Mouse (Mus musculus): ENCODE measurements around the gene Ceacam16. TPM values are rescaled to one million over a fixed set of nuclear protein-coding genes. Genes with fewer than 3 reads are reported as not detected.

Ceacam16 gene
- polyA plus RNA-seq, 1 experiment from 2014 or later, result not detected

- peaks cover 19% of the 10 kb centered on the region for H3K27me3 ChIP-seq (ENCODE audit: control insufficient read depth, insufficient read depth, low read length)
- 0 out of 2 replicates have a peak overlapping the region, but pooled peaks have one; percentile 28 for H3K9ac ChIP-seq (ENCODE audit: low read length)
- 6% methylated on average over 15 of the region's 15 CpGs for WGBS
- ATAC-seq (ENCODE audit: insufficient number of reproducible peaks, low FRiP score, low TSS enrichment, low read depth) (peak; percentile 29; the same call in 1 of the 2 replicates), DNase-seq (ENCODE audit: low spot score) (peak; percentile 60)
- peak overlapping the region; percentile 10; the same call in 1 of the 2 replicates for H3K4me3 ChIP-seq (ENCODE audit: low read depth, low read length)
- H3K27ac ChIP-seq (replicated peaks; ENCODE audit: low read depth, low read length), result no peak overlapping the region; the same call in 1 of the 2 replicates
- no peaks in the 10 kb centered on the region for H3K36me3 ChIP-seq (ENCODE audit: control insufficient read depth, insufficient read depth, low read length)
- peak overlapping the region; percentile 64 for H3K4me2 ChIP-seq (ENCODE audit: low read depth, severe bottlenecking)
- no peaks in the 10 kb centered on the region; the same call in 1 of the 2 replicates for H3K9me3 ChIP-seq (ENCODE audit: control insufficient read depth, low read length)
- peaks cover 18% of the 10 kb centered on the region for H3K4me1 ChIP-seq (ENCODE audit: control insufficient read depth, insufficient read depth, low read length)
Measured at GRCm38 (mm10) chr7:19817382-19818105, 43.6 kb downstream of the Ceacam16 start.

GRCm38 (mm10) chr7:19816224-19816771, 44.8 kb downstream of the Ceacam16 start:
- H3K27ac ChIP-seq (replicated peaks; ENCODE audit: low read depth, low read length), result no peak overlapping the region
- H3K27me3 ChIP-seq (ENCODE audit: control insufficient read depth, insufficient read depth, low read length), result peaks cover 18% of the 10 kb centered on the region
- peak; percentile 28; the same call in 1 of the 2 replicates for ATAC-seq (ENCODE audit: insufficient number of reproducible peaks, low FRiP score, low TSS enrichment, low read depth)
- peak overlapping the region; percentile 64 for H3K4me2 ChIP-seq (ENCODE audit: low read depth, severe bottlenecking)
- H3K36me3 ChIP-seq (ENCODE audit: control insufficient read depth, insufficient read depth, low read length), result no peaks in the 10 kb centered on the region
- H3K9ac ChIP-seq (ENCODE audit: low read length), result peak overlapping the region; percentile 53
- peaks cover 14% of the 10 kb centered on the region for H3K4me1 ChIP-seq (ENCODE audit: control insufficient read depth, insufficient read depth, low read length)
- peak overlapping the region; percentile 30 for H3K4me3 ChIP-seq (ENCODE audit: low read depth, low read length)
- no peaks in the 10 kb centered on the region; the same call in 1 of the 2 replicates for H3K9me3 ChIP-seq (ENCODE audit: control insufficient read depth, low read length)
- WGBS, result under 1% methylated on average over 28 of the region's 28 CpGs
- DNase-seq (ENCODE audit: low spot score), result peak; percentile 78

DNA sequence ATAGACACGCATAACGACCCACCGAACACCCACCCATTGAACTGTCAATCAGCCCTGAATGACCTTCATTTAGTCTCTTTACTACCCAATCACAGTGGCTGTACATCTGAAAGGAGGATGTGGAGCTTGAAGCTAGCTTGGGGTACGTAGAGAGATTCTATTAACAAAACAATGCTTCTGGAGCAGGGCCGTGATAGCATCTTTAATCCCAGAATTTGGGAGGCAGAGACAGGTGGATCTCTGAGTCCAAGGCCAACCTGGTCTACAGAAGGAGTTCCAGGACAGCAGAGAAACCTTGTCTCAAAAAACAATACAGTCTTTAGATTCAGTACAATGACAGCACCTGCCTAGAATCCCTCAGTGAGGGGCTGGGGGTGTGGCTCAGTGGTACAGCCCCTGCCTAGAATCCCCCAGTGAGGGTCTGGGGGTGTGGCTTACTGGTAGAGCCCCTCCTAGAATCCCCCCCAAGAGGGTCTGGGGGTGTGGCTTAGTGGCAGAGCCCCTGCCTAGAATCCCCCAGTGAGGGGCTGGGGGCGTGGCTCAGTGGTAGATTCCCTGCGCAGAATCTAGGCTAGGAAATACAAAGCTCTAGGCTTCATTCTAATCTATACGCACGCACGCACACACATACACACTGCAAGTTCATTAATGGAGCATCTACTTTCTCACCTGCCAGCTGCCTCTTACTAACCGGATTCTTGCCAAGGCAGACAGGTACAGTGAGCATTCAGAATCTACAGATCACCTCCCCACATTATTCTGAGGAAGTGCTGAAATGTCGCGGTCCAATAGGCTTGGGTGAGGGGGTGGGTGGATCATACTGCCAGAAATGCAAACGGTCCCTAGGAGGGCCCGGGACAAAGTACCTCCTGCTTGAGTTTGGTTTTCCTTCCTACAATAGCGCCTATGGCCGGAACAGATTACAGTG, 45.5 kb downstream of the Ceacam16 start:
- Histone ChIP-seq H3K9ac (ENCODE audit: low read length) (peak overlapping the region; percentile 53), H3K27me3 (ENCODE audit: control insufficient read depth, insufficient read depth, low read length) (peaks cover 19% of the 10 kb centered on the region), H3K9me3 (ENCODE audit: control insufficient read depth, low read length) (no peaks in the 10 kb centered on the region; the same call in 1 of the 2 replicates), H3K27ac (replicated peaks; ENCODE audit: low read depth, low read length) (no peak overlapping the region), H3K4me2 (ENCODE audit: low read depth, severe bottlenecking) (peak overlapping the region; percentile 64), H3K4me1 (ENCODE audit: control insufficient read depth, insufficient read depth, low read length) (peaks cover 16% of the 10 kb centered on the region), H3K4me3 (ENCODE audit: low read depth, low read length) (peak overlapping the region; percentile 30), H3K36me3 (ENCODE audit: control insufficient read depth, insufficient read depth, low read length) (no peaks in the 10 kb centered on the region)
- peak; percentile 49; the same call in 1 of the 2 replicates for ATAC-seq (ENCODE audit: insufficient number of reproducible peaks, low FRiP score, low TSS enrichment, low read depth)
- WGBS, result 30% methylated on average over 17 of the region's 17 CpGs
- no peak for DNase-seq (ENCODE audit: low spot score)

DNA sequence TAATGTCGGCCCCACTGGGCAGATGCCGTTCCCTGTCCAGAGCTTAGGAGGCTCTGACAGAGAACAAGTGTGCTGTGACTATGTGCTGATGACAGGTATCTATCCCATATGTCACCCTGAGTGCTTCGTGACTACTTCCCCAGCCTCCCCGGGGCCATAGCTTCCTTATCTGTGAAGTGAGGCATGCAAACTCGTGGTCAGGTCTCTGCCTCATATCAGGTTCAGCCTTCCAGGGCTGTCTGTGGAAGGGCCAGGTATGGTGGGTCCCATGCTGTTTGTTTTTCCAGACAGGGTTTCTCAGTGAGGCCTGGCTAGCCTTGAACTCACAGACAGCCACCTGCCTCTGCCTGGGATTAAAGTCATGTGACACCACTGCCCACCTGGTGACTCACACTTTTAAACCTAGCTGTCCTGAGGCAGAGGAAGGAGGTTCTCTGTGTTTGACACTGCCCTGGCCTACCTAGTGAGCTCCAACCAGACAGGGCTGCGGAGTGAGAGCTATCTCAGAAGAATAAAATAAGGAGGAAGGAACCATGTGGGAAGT, 47.4 kb downstream of the Ceacam16 start:
- no peaks in the 10 kb centered on the region for H3K36me3 ChIP-seq (ENCODE audit: control insufficient read depth, insufficient read depth, low read length)
- 80% methylated on average over 6 of the region's 6 CpGs for WGBS
- ATAC-seq (ENCODE audit: insufficient number of reproducible peaks, low FRiP score, low TSS enrichment, low read depth) (no peak), DNase-seq (ENCODE audit: low spot score) (no peak)
- no peak overlapping the region for H3K27ac ChIP-seq (replicated peaks; ENCODE audit: low read depth, low read length)
- no peaks in the 10 kb centered on the region; the same call in 1 of the 2 replicates for H3K9me3 ChIP-seq (ENCODE audit: control insufficient read depth, low read length)
- H3K9ac ChIP-seq (ENCODE audit: low read length), result no peak overlapping the region
- H3K4me1 ChIP-seq (ENCODE audit: control insufficient read depth, insufficient read depth, low read length), result peaks cover 21% of the 10 kb centered on the region
- no peak overlapping the region for H3K4me3 ChIP-seq (ENCODE audit: low read depth, low read length)
- H3K4me2 ChIP-seq (ENCODE audit: low read depth, severe bottlenecking), result no peak overlapping the region
- peaks cover 38% of the 10 kb centered on the region for H3K27me3 ChIP-seq (ENCODE audit: control insufficient read depth, insufficient read depth, low read length)

DNA sequence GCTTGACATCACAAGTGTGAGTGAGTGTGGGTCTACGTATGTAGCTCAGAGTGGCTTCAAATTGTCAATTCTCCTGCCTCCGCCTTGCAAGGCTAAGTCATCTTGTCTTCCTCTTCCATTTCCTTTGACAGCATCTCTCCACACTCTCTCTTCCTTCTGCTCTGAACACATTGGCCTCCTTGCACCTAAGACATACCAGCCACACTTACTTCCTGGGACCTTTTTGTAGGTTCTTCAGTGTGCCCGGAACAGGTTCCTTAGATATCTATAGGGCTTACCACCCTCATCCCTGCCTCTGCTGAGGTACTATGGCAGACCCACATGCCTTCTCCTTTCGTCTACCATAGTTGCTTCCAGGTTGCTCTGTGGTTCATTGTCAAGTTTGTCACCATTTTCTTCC, 47.9 kb downstream of the Ceacam16 start:
- peaks cover 21% of the 10 kb centered on the region for H3K4me1 ChIP-seq (ENCODE audit: control insufficient read depth, insufficient read depth, low read length)
- H3K36me3 ChIP-seq (ENCODE audit: control insufficient read depth, insufficient read depth, low read length), result no peaks in the 10 kb centered on the region
- H3K27ac ChIP-seq (replicated peaks; ENCODE audit: low read depth, low read length), result no peak overlapping the region
- 81% methylated on average over 4 of the region's 4 CpGs for WGBS
- ATAC-seq (ENCODE audit: insufficient number of reproducible peaks, low FRiP score, low TSS enrichment, low read depth) (no peak), DNase-seq (ENCODE audit: low spot score) (no peak)
- peaks cover 43% of the 10 kb centered on the region for H3K27me3 ChIP-seq (ENCODE audit: control insufficient read depth, insufficient read depth, low read length)
- H3K9ac ChIP-seq (ENCODE audit: low read length), result no peak overlapping the region
- H3K4me3 ChIP-seq (ENCODE audit: low read depth, low read length), result no peak overlapping the region
- no peaks in the 10 kb centered on the region; the same call in 1 of the 2 replicates for H3K9me3 ChIP-seq (ENCODE audit: control insufficient read depth, low read length)
- H3K4me2 ChIP-seq (ENCODE audit: low read depth, severe bottlenecking), result no peak overlapping the region

- no peaks in the 10 kb centered on the region; the same call in 1 of the 2 replicates for H3K9me3 ChIP-seq (ENCODE audit: control insufficient read depth, low read length)
- peaks cover 44% of the 10 kb centered on the region for H3K27me3 ChIP-seq (ENCODE audit: control insufficient read depth, insufficient read depth, low read length)
- H3K4me3 ChIP-seq (ENCODE audit: low read depth, low read length), result no peak overlapping the region
- ATAC-seq (ENCODE audit: insufficient number of reproducible peaks, low FRiP score, low TSS enrichment, low read depth) (0 out of 2 replicates have a peak, but pooled peaks have one; percentile 4), DNase-seq (ENCODE audit: low spot score) (peak; percentile 75)
- H3K4me1 ChIP-seq (ENCODE audit: control insufficient read depth, insufficient read depth, low read length), result peaks cover 10% of the 10 kb centered on the region; the same call in 1 of the 2 replicates
- H3K9ac ChIP-seq (ENCODE audit: low read length), result no peak overlapping the region
- H3K27ac ChIP-seq (replicated peaks; ENCODE audit: low read depth, low read length), result no peak overlapping the region
- WGBS, result 4% methylated on average over 22 of the region's 22 CpGs
- no peaks in the 10 kb centered on the region for H3K36me3 ChIP-seq (ENCODE audit: control insufficient read depth, insufficient read depth, low read length)
- peak overlapping the region; percentile 21; the same call in 1 of the 2 replicates for H3K4me2 ChIP-seq (ENCODE audit: low read depth, severe bottlenecking)
Measured at GRCm38 (mm10) chr7:19811114-19811513, 50.0 kb downstream of the Ceacam16 start.

- DNase-seq (ENCODE audit: low spot score) (no peak), ATAC-seq (ENCODE audit: insufficient number of reproducible peaks, low FRiP score, low TSS enrichment, low read depth) (no peak)
- H3K27ac ChIP-seq (replicated peaks; ENCODE audit: low read depth, low read length), result no peak overlapping the region
- no peaks in the 10 kb centered on the region; the same call in 1 of the 2 replicates for H3K9me3 ChIP-seq (ENCODE audit: control insufficient read depth, low read length)
- H3K36me3 ChIP-seq (ENCODE audit: control insufficient read depth, insufficient read depth, low read length), result no peaks in the 10 kb centered on the region
- H3K4me3 ChIP-seq (ENCODE audit: low read depth, low read length), result peak overlapping the region; percentile 16
- H3K4me2 ChIP-seq (ENCODE audit: low read depth, severe bottlenecking), result peak overlapping the region; percentile 35
- WGBS, result 2% methylated on average over 27 of the region's 27 CpGs
- peaks cover 7% of the 10 kb centered on the region; the same call in 1 of the 2 replicates for H3K4me1 ChIP-seq (ENCODE audit: control insufficient read depth, insufficient read depth, low read length)
- H3K27me3 ChIP-seq (ENCODE audit: control insufficient read depth, insufficient read depth, low read length), result peaks cover 44% of the 10 kb centered on the region
- H3K9ac ChIP-seq (ENCODE audit: low read length), result no peak overlapping the region
Measured at GRCm38 (mm10) chr7:19809369-19809768, 51.7 kb downstream of the Ceacam16 start.

Measured in limb, embryonic 11.5 days (tissue).